Mouse (Mus musculus) heart, embryonic 12.5 days (tissue): ENCODE measurements around the gene Ampd1. TPM values are rescaled to one million over a fixed set of nuclear protein-coding genes. Genes with fewer than 3 reads are reported as not detected.

Experiments
- ATAC-seq: fragments of 200-750 bp; cut with Nextera tagmentation; 2 replicates; pipeline ENCODE4 v1.8.0; 2017; ENCODE audit warnings: moderate TSS enrichment, moderate library complexity; ENCODE audit not compliant: insufficient number of reproducible peaks, low FRiP score
- H3K27ac ChIP-seq: fragments of 300-500 bp; sonication (generic); 2 replicates; pipeline ENCODE4 v1.5.1; 2016; ENCODE audit warnings: mild to moderate bottlenecking, moderate library complexity; ENCODE audit not compliant: poor library complexity, severe bottlenecking
- H3K27me3 ChIP-seq: fragments of 300-500 bp; sonication (generic); replicated peaks from 2 replicates; pipeline ENCODE4 v1.6.1; 2016; ENCODE audit warnings: mild to moderate bottlenecking, moderate library complexity
- H3K36me3 ChIP-seq: fragments of 300-500 bp; sonication (generic); 2 replicates; pipeline ENCODE4 v1.6.1; 2016; ENCODE audit warnings: mild to moderate bottlenecking, moderate library complexity
- H3K4me1 ChIP-seq: fragments of 300-500 bp; sonication (generic); replicated peaks from 2 replicates; pipeline ENCODE4 v1.6.1; 2016; ENCODE audit warnings: mild to moderate bottlenecking
- H3K4me2 ChIP-seq: fragments of 300-500 bp; sonication (generic); 2 replicates; pipeline ENCODE4 v1.6.1; 2016; ENCODE audit warnings: mild to moderate bottlenecking, moderate library complexity
- H3K4me3 ChIP-seq: fragments of 300-500 bp; sonication (generic); 2 replicates; pipeline ENCODE4 v1.5.1; 2016; ENCODE audit warnings: mild to moderate bottlenecking
- H3K9ac ChIP-seq: fragments of 300-500 bp; sonication (generic); 2 replicates; pipeline ENCODE4 v1.6.1; 2016; ENCODE audit warnings: mild to moderate bottlenecking, moderate library complexity
- H3K9me3 ChIP-seq: fragments of 300-500 bp; sonication (generic); replicated peaks from 2 replicates; pipeline ENCODE4 v1.6.1; 2016; ENCODE audit warnings: mild to moderate bottlenecking, moderate library complexity
- WGBS: fragments of 180-500 bp; shearing (Covaris S2); methylation state at CpG from one replicate; pipeline ENCODE4 v1.1.7; 2016; 5-methylcytosine and 5-hydroxymethylcytosine counted together
- polyA plus RNA-seq: library from polyadenylated mRNA; unstranded; fragments of >200 nt; fragmentation: Nextera tagmentation; extraction: Ambion mirVana; gene quantifications from 2 replicates; pipeline ENCODE4 v1.2.1, GENCODE M21; 2016

The Ampd1 gene
- 0.30 TPM in 1 of 2 replicates, not detected in the other for polyA plus RNA-seq

- Histone ChIP-seq H3K4me1 (0 out of 2 replicates have a peak, but pooled peaks cover 3% of the 10 kb centered on the region), H3K4me2 (no peak within 1 kb of the TSS), H3K9me3 (no peaks in the 10 kb centered on the region), H3K27ac (no peak within 1 kb of the TSS), H3K36me3 (peaks cover 7% of the 10 kb centered on the region), H3K27me3 (no peaks in the 10 kb centered on the region), H3K9ac (no peak within 1 kb of the TSS), H3K4me3 (no peak within 1 kb of the TSS)
- ATAC-seq = no peak
- 52% methylated on average over 5 of the region's 5 CpGs for WGBS
Measured at GRCm38 (mm10) chr3:103073771-103074170, at the start of gene Ampd1. Gene Ampd1 (plus strand): TSS chr3:103074014.

- 81% methylated on average over 1 of the region's 1 CpGs for WGBS
- Histone ChIP-seq H3K27ac (no peak overlapping the region), H3K4me3 (no peak overlapping the region), H3K9ac (no peak overlapping the region), H3K27me3 (no peaks in the 10 kb centered on the region), H3K4me1 (peaks cover 12% of the 10 kb centered on the region), H3K36me3 (peaks cover 33% of the 10 kb centered on the region), H3K9me3 (no peaks in the 10 kb centered on the region), H3K4me2 (no peak overlapping the region)
- ATAC-seq = no peak
Measured at GRCm38 (mm10) chr3:103026174-103026573, 47.6 kb upstream of the Ampd1 start.

- 95% methylated on average over 6 of the region's 6 CpGs for WGBS
- Histone ChIP-seq H3K4me3 (no peak overlapping the region), H3K27ac (no peak overlapping the region), H3K36me3 (peaks cover 46% of the 10 kb centered on the region), H3K9me3 (no peaks in the 10 kb centered on the region), H3K27me3 (no peaks in the 10 kb centered on the region), H3K4me1 (no peaks in the 10 kb centered on the region), H3K4me2 (no peak overlapping the region), H3K9ac (no peak overlapping the region)
- ATAC-seq = no peak
Measured at GRCm38 (mm10) chr3:103040285-103040684, 33.5 kb upstream of the Ampd1 start.

GRCm38 (mm10) chr3:103040861-103041379 is 32.9 kb upstream of the Ampd1 start:
- Histone ChIP-seq H3K36me3 (peaks cover 51% of the 10 kb centered on the region), H3K9me3 (no peaks in the 10 kb centered on the region), H3K4me3 (no peak overlapping the region), H3K27me3 (no peaks in the 10 kb centered on the region), H3K9ac (no peak overlapping the region), H3K27ac (no peak overlapping the region), H3K4me2 (no peak overlapping the region), H3K4me1 (no peaks in the 10 kb centered on the region)
- ATAC-seq = no peak
- 77% methylated on average over 1 of the region's 1 CpGs for WGBS

- no peaks in the 10 kb centered on the region for H3K9me3 ChIP-seq
- H3K27me3 ChIP-seq = no peaks in the 10 kb centered on the region
- H3K9ac ChIP-seq = no peak overlapping the region
- no peak overlapping the region for H3K27ac ChIP-seq
- ATAC-seq = no peak
- WGBS = 92% methylated on average over 5 of the region's 5 CpGs
- 0 out of 2 replicates have a peak, but pooled peaks cover 5% of the 10 kb centered on the region for H3K4me1 ChIP-seq
- no peak overlapping the region for H3K4me3 ChIP-seq
- H3K4me2 ChIP-seq = no peak overlapping the region
- H3K36me3 ChIP-seq = peaks cover 56% of the 10 kb centered on the region
Measured at GRCm38 (mm10) chr3:103056016-103056595, 17.7 kb upstream of the Ampd1 start.

- H3K9me3 ChIP-seq = no peaks in the 10 kb centered on the region
- H3K27me3 ChIP-seq = no peaks in the 10 kb centered on the region
- H3K4me3 ChIP-seq = peak overlapping the region; percentile 81
- peak overlapping the region; percentile 36; the same call in 1 of the 2 replicates for H3K27ac ChIP-seq
- peak; percentile 48; the same call in 1 of the 2 replicates for ATAC-seq
- H3K36me3 ChIP-seq = peaks cover 58% of the 10 kb centered on the region
- WGBS = 7% methylated on average over 10 of the region's 10 CpGs
- peak overlapping the region; percentile 54 for H3K9ac ChIP-seq
- H3K4me1 ChIP-seq = 0 out of 2 replicates have a peak, but pooled peaks cover 5% of the 10 kb centered on the region
- peak overlapping the region; percentile 86 for H3K4me2 ChIP-seq
Measured at GRCm38 (mm10) chr3:103057752-103058151, 16.1 kb upstream of the Ampd1 start.

- H3K4me1 ChIP-seq = 0 out of 2 replicates have a peak, but pooled peaks cover 5% of the 10 kb centered on the region
- WGBS = 2% methylated on average over 46 of the region's 46 CpGs
- peak within 1 kb of the TSS; percentile 94 for H3K27ac ChIP-seq
- ATAC-seq = peak; percentile 98
- H3K9me3 ChIP-seq = no peaks in the 10 kb centered on the region
- peaks cover 61% of the 10 kb centered on the region for H3K36me3 ChIP-seq
- peak within 1 kb of the TSS; percentile 88 for H3K9ac ChIP-seq
- peak within 1 kb of the TSS; percentile 81 for H3K4me3 ChIP-seq
- H3K4me2 ChIP-seq = peak within 1 kb of the TSS; percentile 86
- H3K27me3 ChIP-seq = no peaks in the 10 kb centered on the region
Measured at GRCm38 (mm10) chr3:103058207-103059157, 15.3 kb upstream of the Ampd1 start, which contains the start of gene Nras. Gene Nras (plus strand): TSS chr3:103058285.

- Histone ChIP-seq H3K36me3 (peaks cover 69% of the 10 kb centered on the region), H3K4me1 (no peaks in the 10 kb centered on the region), H3K27me3 (no peaks in the 10 kb centered on the region), H3K4me3 (no peak overlapping the region), H3K9ac (no peak overlapping the region), H3K4me2 (no peak overlapping the region), H3K9me3 (no peaks in the 10 kb centered on the region), H3K27ac (no peak overlapping the region)
- no peak for ATAC-seq
- WGBS = 90% methylated on average over 8 of the region's 8 CpGs
Measured at GRCm38 (mm10) chr3:103066927-103067326, 6.9 kb upstream of the Ampd1 start.

- Histone ChIP-seq H3K4me2 (no peak overlapping the region), H3K27ac (no peak overlapping the region), H3K9me3 (no peaks in the 10 kb centered on the region), H3K9ac (no peak overlapping the region), H3K4me1 (0 out of 2 replicates have a peak, but pooled peaks cover 3% of the 10 kb centered on the region), H3K27me3 (no peaks in the 10 kb centered on the region), H3K4me3 (no peak overlapping the region), H3K36me3 (peaks cover 49% of the 10 kb centered on the region)
- 92% methylated on average over 6 of the region's 6 CpGs for WGBS
- ATAC-seq = no peak
Measured at GRCm38 (mm10) chr3:103068971-103069370, 4.8 kb upstream of the Ampd1 start.

GRCm38 (mm10) chr3:103075871-103076270 is 2.1 kb downstream of the Ampd1 start:
- no peaks in the 10 kb centered on the region for H3K36me3 ChIP-seq
- ATAC-seq = no peak
- H3K4me1 ChIP-seq = peaks cover 6% of the 10 kb centered on the region; the same call in 1 of the 2 replicates
- no peak overlapping the region for H3K4me2 ChIP-seq
- no peaks in the 10 kb centered on the region for H3K9me3 ChIP-seq
- no peaks in the 10 kb centered on the region for H3K27me3 ChIP-seq
- 87% methylated on average over 9 of the region's 9 CpGs for WGBS
- H3K9ac ChIP-seq = no peak overlapping the region
- H3K27ac ChIP-seq = no peak overlapping the region
- no peak overlapping the region for H3K4me3 ChIP-seq

GRCm38 (mm10) chr3:103076476-103076875 is 2.7 kb downstream of the Ampd1 start:
- Histone ChIP-seq H3K27me3 (no peaks in the 10 kb centered on the region), H3K9me3 (no peaks in the 10 kb centered on the region), H3K27ac (no peak overlapping the region), H3K4me2 (no peak overlapping the region), H3K9ac (no peak overlapping the region), H3K4me1 (peaks cover 13% of the 10 kb centered on the region; the same call in 1 of the 2 replicates), H3K36me3 (no peaks in the 10 kb centered on the region), H3K4me3 (no peak overlapping the region)
- ATAC-seq = no peak
- WGBS = 82% methylated on average over 9 of the region's 9 CpGs
